Mouse (Mus musculus): ENCODE data around the gene Omt2b.
A peak's percentile ranks its signal among the peaks of the same experiment; 100 is the strongest.
"Not testable (repeated sequence)": the region's sequence is repeated elsewhere in the genome, so short reads cannot be mapped to it uniquely, and the experiment has no call there.

Gene Omt2b

GRCm38 (mm10) chr9:78354665-78355578 lies 27.5 kb downstream of the Omt2b start:
- DNase-seq = no peak

DNA sequence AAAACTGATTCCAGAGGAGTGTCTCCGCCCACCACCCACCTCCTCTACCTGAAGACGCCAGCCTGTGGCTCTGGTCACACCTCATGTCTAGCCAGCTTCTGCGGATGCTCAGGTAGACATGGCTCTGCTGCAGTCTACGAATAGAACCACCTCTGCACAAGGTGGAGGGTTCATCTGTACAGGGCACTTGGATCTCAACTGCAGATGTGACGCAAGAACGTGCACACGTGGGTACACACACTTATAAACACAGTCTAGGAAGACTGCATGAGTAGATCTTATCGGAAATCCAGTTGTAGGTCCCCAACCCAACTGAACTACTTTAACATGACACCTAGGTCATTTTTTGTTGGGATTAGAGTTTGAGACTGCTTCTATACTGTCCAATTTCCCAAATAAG lies 28.2 kb downstream of the Omt2b start, which contains the start of gene Gsta2:
Gsta2 (minus strand) TSS at position 178 of the 400 bp plus-strand sequence.
- DNase-seq = no peak

GRCm38 (mm10) chr9:78358053-78358452 lies 30.7 kb downstream of the Omt2b start:
- peak; percentile 64 for DNase-seq

DNA sequence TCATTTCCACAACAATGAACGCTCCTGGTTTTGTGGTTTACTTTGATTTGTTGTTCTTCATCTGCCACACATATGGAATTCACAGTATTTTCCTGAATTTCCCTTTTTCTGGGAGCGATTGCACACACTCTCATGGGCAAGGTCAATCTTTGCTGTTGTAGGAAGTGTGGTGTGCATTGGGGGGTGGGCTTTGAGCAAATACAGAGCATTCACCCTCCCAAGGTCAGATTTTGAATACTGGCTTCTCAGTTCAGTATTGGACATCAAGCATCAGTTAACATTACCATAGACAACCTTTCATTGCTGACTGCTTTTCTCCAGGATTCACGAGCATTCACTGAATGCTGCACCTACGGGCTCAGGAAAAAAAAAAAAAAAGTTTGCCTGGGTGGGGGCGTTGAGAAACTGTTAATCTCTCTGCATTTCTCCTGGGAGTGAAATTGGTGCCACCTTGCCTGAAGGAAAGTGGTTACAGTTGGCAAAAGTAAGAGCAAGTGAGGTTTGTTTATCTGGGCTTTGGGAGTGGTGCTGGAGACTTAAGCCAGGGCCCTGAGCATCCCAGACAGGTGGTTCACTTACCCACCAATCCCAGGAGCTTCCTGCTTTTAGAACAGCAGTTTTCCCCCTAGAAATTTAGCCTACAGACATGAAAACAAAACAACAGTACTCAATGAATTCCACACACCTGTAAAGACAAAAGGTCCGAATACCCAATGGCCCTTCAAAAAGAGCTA lies 32.5 kb downstream of the Omt2b start:
- no peak for DNase-seq

- DNase-seq = no peak
Measured at GRCm38 (mm10) chr9:78360484-78360872, 33.1 kb downstream of the Omt2b start.

DNA sequence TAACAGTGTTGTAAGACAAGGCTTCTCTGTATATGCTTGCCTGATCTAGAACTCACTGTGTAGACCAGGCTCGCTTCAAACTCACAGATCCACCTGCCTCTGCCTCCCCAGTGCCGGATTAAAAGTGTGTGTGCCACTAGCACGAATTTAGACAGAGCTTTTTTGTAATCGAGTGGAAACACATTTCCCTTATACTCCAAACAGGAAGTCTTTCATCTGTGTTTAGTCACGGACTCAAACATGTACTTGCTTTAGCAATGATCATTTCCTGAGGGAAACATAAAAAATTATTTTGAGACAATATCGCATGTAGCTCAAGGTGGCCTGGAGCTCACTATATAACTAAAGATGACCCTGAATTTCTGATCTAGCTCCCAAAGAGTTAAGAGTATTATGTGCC lies 36.0 kb downstream of the Omt2b start:
- DNase-seq = no peak

- no peak for DNase-seq
Measured at GRCm38 (mm10) chr9:78364701-78365100, 37.3 kb downstream of the Omt2b start.

- no peak for DNase-seq
Measured at GRCm38 (mm10) chr9:78365850-78366544, 38.6 kb downstream of the Omt2b start.

DNA sequence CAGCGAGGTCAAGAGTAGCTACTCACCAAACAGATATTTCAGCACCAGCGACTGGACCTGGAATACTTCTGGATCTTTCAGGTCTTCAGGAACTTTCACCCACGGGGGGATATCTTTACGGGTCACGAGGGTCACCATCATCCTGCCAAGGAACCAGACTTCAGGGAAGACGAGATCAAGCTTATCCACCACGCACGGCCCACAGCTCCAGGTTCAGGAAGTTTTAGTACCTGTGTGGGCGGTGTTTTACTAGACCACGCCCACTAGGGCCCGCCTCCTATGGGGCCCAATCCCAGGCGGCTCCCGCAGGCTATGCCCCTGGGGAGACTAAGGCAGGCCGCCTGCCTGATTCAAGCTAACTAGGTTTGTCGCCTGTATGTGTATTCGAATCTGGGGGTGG lies 40.6 kb downstream of the Omt2b start, which contains the start of gene Dppa5a:
Dppa5a (minus strand) TSS at position 219 of the 400 bp plus-strand sequence.
- not testable (repeated sequence) for DNase-seq

- no peak for DNase-seq
Measured at GRCm38 (mm10) chr9:78368671-78369293, 41.4 kb downstream of the Omt2b start.

DNA sequence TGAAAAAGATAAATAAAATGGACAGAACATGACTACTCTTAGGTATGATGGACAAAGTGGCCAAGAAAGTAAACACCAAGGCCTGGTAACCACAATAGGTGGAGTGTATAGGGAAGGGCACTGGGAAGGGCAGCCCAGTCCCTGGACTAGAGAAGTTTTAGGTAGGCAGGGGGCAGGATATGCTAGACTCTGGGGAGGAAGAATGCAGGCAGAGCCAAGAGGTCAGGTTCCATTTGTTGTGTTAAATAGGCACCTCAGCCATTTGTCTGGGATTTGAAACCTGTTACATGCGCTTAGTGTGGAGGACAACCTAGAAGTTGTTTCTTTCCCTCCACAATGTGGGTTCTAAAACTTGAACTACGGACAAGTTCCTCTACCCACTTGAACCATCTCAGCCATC lies 42.0 kb downstream of the Omt2b start:
- DNase-seq = no peak

DNA sequence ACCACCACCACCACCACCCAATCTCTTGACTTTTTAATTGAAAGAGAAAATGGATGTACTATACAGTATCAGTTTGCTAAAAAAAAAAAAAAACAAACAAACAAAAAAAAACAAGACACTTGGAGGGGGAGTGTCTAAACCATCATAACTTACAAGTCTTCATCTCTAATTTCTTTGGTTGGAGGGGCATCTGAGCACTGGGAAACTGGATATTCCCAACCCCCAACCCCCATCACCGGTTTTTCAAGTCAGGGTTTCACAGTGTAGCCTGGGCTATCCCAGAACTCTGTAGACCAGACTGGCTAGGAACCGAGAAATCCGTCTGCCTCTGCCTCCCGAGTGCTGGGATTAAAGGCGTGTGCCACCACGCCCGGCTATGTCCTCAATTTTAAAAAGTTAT lies 42.4 kb downstream of the Omt2b start:
- DNase-seq = no peak

DNA sequence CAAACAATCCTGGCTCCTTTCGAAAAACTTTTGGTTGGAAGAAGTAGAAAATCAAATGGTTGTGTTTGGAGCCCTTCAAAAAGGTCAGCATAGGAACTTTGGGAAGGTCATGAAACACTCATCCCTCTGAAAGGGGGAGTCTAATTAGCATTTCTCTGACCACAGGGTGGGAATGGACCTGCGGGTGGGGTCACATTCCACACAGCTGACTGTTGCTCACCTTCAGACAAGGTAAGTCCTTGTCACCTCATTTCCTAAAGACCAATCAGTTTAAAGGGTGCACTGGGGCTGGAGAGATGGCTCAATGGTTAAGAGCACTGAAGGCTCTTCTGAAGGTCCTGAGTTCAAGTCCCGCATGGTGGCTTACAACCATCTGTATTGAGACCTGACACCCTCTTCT lies 44.1 kb downstream of the Omt2b start:
- no peak for DNase-seq

DNA sequence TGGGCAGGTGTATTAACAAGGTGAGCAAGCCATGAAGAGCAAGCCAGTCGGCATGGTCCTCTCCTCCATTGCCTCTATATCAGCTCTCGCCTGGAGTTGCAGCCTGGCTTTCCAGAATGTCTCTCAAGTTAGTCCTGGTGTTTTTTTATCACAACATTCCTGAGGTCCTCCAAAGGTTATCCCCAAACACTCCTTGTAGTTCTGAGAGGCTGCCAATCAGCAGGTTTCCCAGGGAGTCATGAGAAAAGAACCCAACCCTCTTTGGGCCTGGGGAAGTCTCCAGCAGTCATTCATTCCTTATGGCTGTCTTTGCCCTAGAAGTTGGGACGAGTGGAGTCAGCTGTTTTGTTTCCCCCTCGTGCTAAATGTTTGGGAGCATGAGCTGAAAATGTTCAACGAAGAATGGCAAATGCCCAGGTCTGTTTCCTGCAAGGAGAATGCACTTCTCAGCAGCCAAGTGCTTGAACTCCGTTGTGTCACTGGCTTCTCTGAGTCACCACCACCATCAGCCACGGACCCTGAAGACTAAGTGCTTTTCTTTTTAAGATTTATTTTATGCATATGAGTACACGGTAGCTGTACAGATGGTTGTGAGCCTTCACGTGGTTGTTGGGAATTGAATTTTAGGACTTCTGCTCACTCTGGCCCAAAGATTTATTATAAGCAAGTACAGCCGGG lies 45.6 kb downstream of the Omt2b start:
- no peak for DNase-seq

GRCm38 (mm10) chr9:78374397-78374796 lies 47.0 kb downstream of the Omt2b start:
- DNase-seq = no peak

DNA sequence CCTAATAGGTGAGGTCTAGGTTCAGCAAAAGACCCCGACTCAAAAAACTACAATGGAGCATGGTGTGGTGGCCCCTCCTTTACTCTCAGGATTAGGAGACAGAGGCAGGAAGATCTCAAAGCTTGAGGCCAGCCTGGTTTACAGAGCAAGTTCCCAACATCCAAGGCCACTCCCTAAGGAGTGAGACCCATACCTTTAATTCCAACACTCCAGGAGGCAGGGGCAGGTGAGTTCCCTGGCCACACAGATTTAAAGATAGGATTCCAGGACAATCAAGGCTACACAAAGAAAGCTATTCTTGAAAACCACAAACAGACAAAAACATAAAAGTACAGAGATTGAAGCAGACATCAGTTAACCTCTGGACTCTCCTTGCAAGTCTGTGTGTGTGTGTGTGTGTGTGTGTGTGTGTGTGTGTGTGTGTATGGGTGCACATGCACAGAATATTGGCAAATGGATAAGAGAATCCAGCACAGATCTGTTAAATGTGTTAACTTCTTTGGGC lies 47.5 kb downstream of the Omt2b start:
- no peak for DNase-seq

- no peak for DNase-seq
Measured at GRCm38 (mm10) chr9:78375486-78375885, 48.1 kb downstream of the Omt2b start.

- peak; percentile 2 for DNase-seq
Measured at GRCm38 (mm10) chr9:78377546-78377945, 50.2 kb downstream of the Omt2b start.

GRCm38 (mm10) chr9:78378113-78378785 lies 50.9 kb downstream of the Omt2b start, which contains the start of gene Ooep:
TSS of gene Ooep (minus strand) at chr9:78378725.
- peak; percentile 60 for DNase-seq
